Mouse (Mus musculus) heart, embryonic 11.5 days (tissue): ENCODE results near the gene Atp5g1. TPM values are rescaled to one million over a fixed set of nuclear protein-coding genes. Genes with fewer than 3 reads are reported as not detected.

ENCODE experiments used
- ATAC-seq: fragments of 200-750 bp; cut with Nextera tagmentation; replicated peaks from 2 replicates; pipeline ENCODE4 v1.8.0; 2017; ENCODE audit warnings: moderate library complexity; ENCODE audit not compliant: insufficient number of reproducible peaks, low FRiP score, low TSS enrichment
- H3K27ac ChIP-seq: fragments of 300-500 bp; sonication (generic); 2 replicates; pipeline ENCODE4 v1.5.1; 2014; ENCODE audit warnings: mild to moderate bottlenecking, low read depth, low read length
- H3K27me3 ChIP-seq: fragments of 300-500 bp; sonication (generic); 2 replicates; pipeline ENCODE4 v1.6.1; 2014; ENCODE audit warnings: mild to moderate bottlenecking, low read length, mixed read lengths; ENCODE audit not compliant: control insufficient read depth, insufficient read depth
- H3K36me3 ChIP-seq: fragments of 300-500 bp; sonication (generic); 2 replicates; pipeline ENCODE4 v1.6.1; 2014; ENCODE audit warnings: mild to moderate bottlenecking, low read length, moderate library complexity, mixed read lengths; ENCODE audit not compliant: control insufficient read depth, insufficient read depth
- H3K4me1 ChIP-seq: fragments of 300-500 bp; sonication (generic); 2 replicates; pipeline ENCODE4 v1.6.1; 2014; ENCODE audit warnings: low read length; ENCODE audit not compliant: control insufficient read depth, insufficient read depth
- H3K4me2 ChIP-seq: fragments of 300-500 bp; sonication (generic); 2 replicates; pipeline ENCODE4 v1.6.1; 2014; ENCODE audit warnings: mild to moderate bottlenecking, moderate library complexity
- H3K4me3 ChIP-seq: fragments of 300-500 bp; sonication (generic); 2 replicates; pipeline ENCODE4 v1.5.1; 2014; ENCODE audit warnings: low read depth, low read length
- H3K9ac ChIP-seq: fragments of 300-500 bp; sonication (generic); 2 replicates; pipeline ENCODE4 v1.6.1; 2014; ENCODE audit warnings: mild to moderate bottlenecking, low read depth, low read length, moderate library complexity
- H3K9me3 ChIP-seq: fragments of 300-500 bp; sonication (generic); replicated peaks from 2 replicates; pipeline ENCODE4 v1.6.1; 2016; ENCODE audit warnings: low read length; ENCODE audit not compliant: control insufficient read depth
- WGBS: fragments of 180-500 bp; shearing (Covaris S2); extraction: QIAGEN DNeasy Blood & Tissue Kit; methylation state at CpG from one replicate; pipeline ENCODE4 v1.1.7; 2014; ENCODE audit not compliant: insufficient replicate concordance; 5-methylcytosine and 5-hydroxymethylcytosine counted together
- polyA plus RNA-seq: library from polyadenylated mRNA; unstranded; fragments of >200 nt; fragmentation: Nextera tagmentation; extraction: Ambion mirVana; gene quantifications from 2 replicates; pipeline ENCODE4 v1.2.1, GENCODE M21; 2014

Gene Atp5g1
- polyA plus RNA-seq, 1 experiment from 2014 or later, result 1,582 TPM

GRCm38 (mm10) chr11:96044803-96045567 lies 30.5 kb downstream of the Atp5g1 start:
- H3K36me3 ChIP-seq, result peaks cover 14% of the 10 kb centered on the region
- WGBS, result 86% methylated on average over 11 of the region's 11 CpGs
- H3K27ac ChIP-seq, result no peak overlapping the region
- no peaks in the 10 kb centered on the region for H3K27me3 ChIP-seq
- H3K4me2 ChIP-seq, result no peak overlapping the region
- no peaks in the 10 kb centered on the region for H3K9me3 ChIP-seq
- no peak overlapping the region for H3K9ac ChIP-seq
- no peaks in the 10 kb centered on the region for H3K4me1 ChIP-seq
- no peak for ATAC-seq
- no peak overlapping the region for H3K4me3 ChIP-seq

DNA sequence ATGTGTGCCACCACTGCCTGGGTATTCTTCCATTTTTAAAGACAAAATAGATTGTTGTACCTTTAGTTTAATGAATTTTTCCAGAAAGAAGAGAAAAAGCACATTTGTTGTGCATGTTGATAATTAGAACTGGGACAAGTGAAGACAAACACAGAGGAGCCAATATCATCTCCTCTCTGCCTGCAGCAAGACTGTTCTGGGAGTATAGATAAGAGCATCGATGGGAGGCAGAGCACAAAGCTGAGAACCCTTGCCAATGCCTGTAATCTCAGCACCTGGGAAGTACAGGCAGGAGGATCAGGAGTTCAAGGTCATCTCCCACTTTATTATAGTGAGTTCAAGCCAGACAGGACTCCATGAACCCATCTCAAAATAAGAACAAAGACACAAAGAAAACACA lies 36.9 kb downstream of the Atp5g1 start:
- no peak for ATAC-seq
- Histone ChIP-seq H3K9ac (no peak overlapping the region), H3K4me3 (no peak overlapping the region), H3K27me3 (no peaks in the 10 kb centered on the region), H3K4me2 (no peak overlapping the region), H3K27ac (no peak overlapping the region), H3K9me3 (no peaks in the 10 kb centered on the region), H3K4me1 (peaks cover 9% of the 10 kb centered on the region; the same call in 1 of the 2 replicates), H3K36me3 (peaks cover 9% of the 10 kb centered on the region; the same call in 1 of the 2 replicates)
- WGBS, result 49% methylated on average over 1 of the region's 1 CpGs

GRCm38 (mm10) chr11:96037499-96037898 lies 38.0 kb downstream of the Atp5g1 start:
- peaks cover 9% of the 10 kb centered on the region; the same call in 1 of the 2 replicates for H3K36me3 ChIP-seq
- 86% methylated on average over 5 of the region's 5 CpGs for WGBS
- no peak overlapping the region for H3K27ac ChIP-seq
- H3K4me1 ChIP-seq, result peaks cover 9% of the 10 kb centered on the region; the same call in 1 of the 2 replicates
- H3K4me2 ChIP-seq, result no peak overlapping the region
- no peaks in the 10 kb centered on the region for H3K9me3 ChIP-seq
- no peak overlapping the region for H3K9ac ChIP-seq
- no peaks in the 10 kb centered on the region for H3K27me3 ChIP-seq
- no peak overlapping the region for H3K4me3 ChIP-seq
- ATAC-seq, result no peak

DNA sequence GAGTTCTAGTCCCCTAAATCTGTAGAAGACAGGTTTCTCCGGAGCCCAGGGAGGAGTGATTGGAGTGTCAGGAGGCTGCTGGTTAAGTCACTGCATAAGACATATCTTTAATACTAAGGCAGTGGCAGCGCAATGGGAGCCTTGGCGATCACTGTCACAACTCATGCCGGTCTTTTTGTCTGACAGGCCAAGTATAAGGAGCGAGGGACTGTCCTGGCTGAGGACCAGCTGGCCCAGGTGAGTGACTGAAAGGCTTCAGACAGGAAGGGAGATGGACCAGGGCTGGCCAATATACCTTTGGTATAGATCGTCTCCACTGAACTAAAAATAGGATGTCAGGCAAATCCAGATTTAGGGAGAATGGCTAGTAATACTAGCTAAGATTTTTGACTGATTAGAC lies 40.3 kb downstream of the Atp5g1 start:
- Histone ChIP-seq H3K36me3 (peaks cover 9% of the 10 kb centered on the region; the same call in 1 of the 2 replicates), H3K4me3 (peak overlapping the region; percentile 69), H3K27me3 (no peaks in the 10 kb centered on the region), H3K9ac (peak overlapping the region; percentile 74), H3K4me1 (peaks cover 9% of the 10 kb centered on the region; the same call in 1 of the 2 replicates), H3K27ac (no peak overlapping the region), H3K9me3 (no peaks in the 10 kb centered on the region), H3K4me2 (peak overlapping the region; percentile 87)
- WGBS, result 7% methylated on average over 6 of the region's 6 CpGs
- no peak for ATAC-seq

GRCm38 (mm10) chr11:96034596-96035052 lies 40.8 kb downstream of the Atp5g1 start, which contains the start of gene Snf8:
Gene Snf8, plus strand, starts transcription at chr11:96034885.
- peak within 1 kb of the TSS; percentile 74 for H3K9ac ChIP-seq
- peaks cover 9% of the 10 kb centered on the region; the same call in 1 of the 2 replicates for H3K36me3 ChIP-seq
- peak; percentile 71; the same call in 1 of the 2 replicates for ATAC-seq
- H3K27ac ChIP-seq, result peak within 1 kb of the TSS; percentile 60; the same call in 1 of the 2 replicates
- under 1% methylated on average over 29 of the region's 29 CpGs for WGBS
- peak within 1 kb of the TSS; percentile 87 for H3K4me2 ChIP-seq
- no peaks in the 10 kb centered on the region for H3K9me3 ChIP-seq
- peaks cover 9% of the 10 kb centered on the region; the same call in 1 of the 2 replicates for H3K4me1 ChIP-seq
- H3K4me3 ChIP-seq, result peak within 1 kb of the TSS; percentile 69
- H3K27me3 ChIP-seq, result no peaks in the 10 kb centered on the region

DNA sequence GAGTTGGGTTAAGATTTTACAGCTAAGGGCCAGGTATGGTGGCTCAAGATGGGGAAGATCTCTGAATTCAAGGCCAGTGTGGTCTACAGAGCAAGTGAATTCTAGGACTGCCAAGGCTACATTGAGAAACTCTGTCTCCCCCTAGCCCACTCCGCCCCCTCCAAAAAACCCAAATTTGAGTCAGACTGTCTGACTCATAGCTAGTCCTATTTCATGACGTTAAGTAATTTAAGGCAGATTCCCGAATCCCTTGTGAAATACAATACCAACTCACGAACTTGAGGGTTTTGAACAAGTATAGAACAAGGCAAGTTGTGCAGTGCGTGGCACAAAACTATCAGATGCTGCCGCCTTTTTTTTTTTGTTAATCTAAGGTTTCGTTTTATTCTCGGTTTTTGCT lies 41.4 kb downstream of the Atp5g1 start:
- H3K36me3 ChIP-seq, result peaks cover 5% of the 10 kb centered on the region; the same call in 1 of the 2 replicates
- peak overlapping the region; percentile 74; the same call in 1 of the 2 replicates for H3K9ac ChIP-seq
- peak overlapping the region; percentile 87 for H3K4me2 ChIP-seq
- peak overlapping the region; percentile 69 for H3K4me3 ChIP-seq
- peaks cover 9% of the 10 kb centered on the region; the same call in 1 of the 2 replicates for H3K4me1 ChIP-seq
- peak overlapping the region; percentile 60; the same call in 1 of the 2 replicates for H3K27ac ChIP-seq
- WGBS, result 43% methylated on average over 8 of the region's 8 CpGs
- no peaks in the 10 kb centered on the region for H3K27me3 ChIP-seq
- no peak for ATAC-seq
- no peaks in the 10 kb centered on the region for H3K9me3 ChIP-seq

GRCm38 (mm10) chr11:96033264-96033663 lies 42.2 kb downstream of the Atp5g1 start:
- WGBS, result 88% methylated on average over 3 of the region's 3 CpGs

DNA sequence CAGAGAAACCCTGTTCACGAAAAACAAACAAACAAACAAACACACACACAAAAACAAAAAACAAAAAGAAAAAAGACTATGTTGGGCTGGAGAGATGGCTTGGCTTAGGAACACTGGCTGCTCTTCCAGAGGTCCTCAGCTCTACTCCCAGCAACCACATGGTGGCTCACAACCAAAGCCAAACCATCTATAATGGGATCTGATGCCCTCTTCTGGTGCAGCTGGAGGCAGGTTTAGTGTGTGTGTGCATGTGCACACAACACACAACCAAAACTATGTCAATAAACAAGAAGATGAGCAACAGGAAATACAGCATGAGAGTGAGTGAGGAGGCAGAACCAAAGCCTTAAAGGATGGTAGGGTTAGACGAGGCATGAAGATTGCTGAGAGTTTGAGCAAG lies 43.8 kb downstream of the Atp5g1 start:
- H3K9me3 ChIP-seq, result no peaks in the 10 kb centered on the region
- no peaks in the 10 kb centered on the region for H3K27me3 ChIP-seq
- H3K4me2 ChIP-seq, result no peak overlapping the region
- WGBS, result 75% methylated on average over 2 of the region's 2 CpGs
- no peak for ATAC-seq
- peaks cover 9% of the 10 kb centered on the region; the same call in 1 of the 2 replicates for H3K4me1 ChIP-seq
- no peaks in the 10 kb centered on the region for H3K36me3 ChIP-seq
- H3K27ac ChIP-seq, result no peak overlapping the region
- no peak overlapping the region for H3K9ac ChIP-seq
- H3K4me3 ChIP-seq, result no peak overlapping the region

More at GRCm38 (mm10) chr11:96033264-96033663, 42.2 kb downstream of the Atp5g1 start:
- H3K9ac ChIP-seq, result no peak overlapping the region
- ATAC-seq, result no peak
- no peak overlapping the region for H3K27ac ChIP-seq
- no peaks in the 10 kb centered on the region for H3K9me3 ChIP-seq
- H3K4me3 ChIP-seq, result no peak overlapping the region
- H3K4me1 ChIP-seq, result peaks cover 9% of the 10 kb centered on the region; the same call in 1 of the 2 replicates
- 0 out of 2 replicates have a peak, but pooled peaks cover 3% of the 10 kb centered on the region for H3K36me3 ChIP-seq
- no peak overlapping the region for H3K4me2 ChIP-seq
- no peaks in the 10 kb centered on the region for H3K27me3 ChIP-seq
